Mouse (Mus musculus): ENCODE results near the gene Slit2. TPM values are rescaled to one million over a fixed set of nuclear protein-coding genes. Genes with fewer than 3 reads are reported as not detected.

Gene Slit2
- polyA plus RNA-seq, 1 experiment from 2014 or later = 20.3 TPM

GRCm38 (mm10) chr5:48122651-48123050 is 139.7 kb downstream of the Slit2 start:
- ATAC-seq (ENCODE audit: insufficient read depth, low FRiP score) = no peak
- no peaks in the 10 kb centered on the region for H3K9me3 ChIP-seq (replicated peaks; ENCODE audit: control insufficient read depth, low read length)

GRCm38 (mm10) chr5:48125770-48126423 is 143.0 kb downstream of the Slit2 start:
- H3K4me2 ChIP-seq (ENCODE audit: low read depth, low read length) = no peak overlapping the region
- no peak overlapping the region for H3K9ac ChIP-seq (ENCODE audit: low read length)
- ATAC-seq (ENCODE audit: insufficient read depth, low FRiP score) = no peak
- H3K9me3 ChIP-seq (replicated peaks; ENCODE audit: control insufficient read depth, low read length) = no peaks in the 10 kb centered on the region
- H3K27ac ChIP-seq (ENCODE audit: low read length) = no peak overlapping the region
- no peaks in the 10 kb centered on the region for H3K27me3 ChIP-seq (ENCODE audit: control insufficient read depth, insufficient read depth, low read length)
- WGBS = 66% methylated on average over 3 of the region's 3 CpGs
- H3K4me1 ChIP-seq (ENCODE audit: control insufficient read depth, insufficient read depth, low read length) = no peaks in the 10 kb centered on the region
- no peaks in the 10 kb centered on the region for H3K36me3 ChIP-seq (ENCODE audit: control insufficient read depth, insufficient read depth, low read length)
- no peak overlapping the region for H3K4me3 ChIP-seq (replicated peaks; ENCODE audit: low read length)

More at GRCm38 (mm10) chr5:48122651-48123050, 139.7 kb downstream of the Slit2 start:
- Histone ChIP-seq H3K4me2 (ENCODE audit: low read depth, low read length) (no peak overlapping the region), H3K9ac (ENCODE audit: low read length) (no peak overlapping the region), H3K27ac (ENCODE audit: low read length) (no peak overlapping the region), H3K36me3 (ENCODE audit: control insufficient read depth, insufficient read depth, low read length) (no peaks in the 10 kb centered on the region), H3K4me3 (replicated peaks; ENCODE audit: low read length) (no peak overlapping the region), H3K4me1 (ENCODE audit: control insufficient read depth, insufficient read depth, low read length) (no peaks in the 10 kb centered on the region), H3K27me3 (ENCODE audit: control insufficient read depth, insufficient read depth, low read length) (no peaks in the 10 kb centered on the region)
- 80% methylated on average over 5 of the region's 5 CpGs for WGBS

- Histone ChIP-seq H3K4me2 (ENCODE audit: low read depth, low read length) (no peak overlapping the region), H3K27me3 (ENCODE audit: control insufficient read depth, insufficient read depth, low read length) (no peaks in the 10 kb centered on the region), H3K27ac (ENCODE audit: low read length) (no peak overlapping the region), H3K9ac (ENCODE audit: low read length) (no peak overlapping the region), H3K36me3 (ENCODE audit: control insufficient read depth, insufficient read depth, low read length) (no peaks in the 10 kb centered on the region), H3K4me1 (ENCODE audit: control insufficient read depth, insufficient read depth, low read length) (no peaks in the 10 kb centered on the region), H3K4me3 (replicated peaks; ENCODE audit: low read length) (no peak overlapping the region), H3K9me3 (replicated peaks; ENCODE audit: control insufficient read depth, low read length) (no peaks in the 10 kb centered on the region)
- 82% methylated on average over 4 of the region's 4 CpGs for WGBS
- no peak for ATAC-seq (ENCODE audit: insufficient read depth, low FRiP score)
These were observed 147.0 kb downstream of the Slit2 start for GRCm38 (mm10) chr5:48129981-48130380.

GRCm38 (mm10) chr5:48136571-48136970 is 153.6 kb downstream of the Slit2 start:
- no peaks in the 10 kb centered on the region for H3K36me3 ChIP-seq (ENCODE audit: control insufficient read depth, insufficient read depth, low read length)
- no peaks in the 10 kb centered on the region for H3K4me1 ChIP-seq (ENCODE audit: control insufficient read depth, insufficient read depth, low read length)
- no peak overlapping the region for H3K27ac ChIP-seq (ENCODE audit: low read length)
- H3K27me3 ChIP-seq (ENCODE audit: control insufficient read depth, insufficient read depth, low read length) = no peaks in the 10 kb centered on the region
- H3K9me3 ChIP-seq (replicated peaks; ENCODE audit: control insufficient read depth, low read length) = no peaks in the 10 kb centered on the region
- ATAC-seq (ENCODE audit: insufficient read depth, low FRiP score) = no peak
- no peak overlapping the region for H3K9ac ChIP-seq (ENCODE audit: low read length)
- H3K4me3 ChIP-seq (replicated peaks; ENCODE audit: low read length) = no peak overlapping the region
- H3K4me2 ChIP-seq (ENCODE audit: low read depth, low read length) = no peak overlapping the region
- WGBS = 21% methylated on average over 3 of the region's 3 CpGs

GRCm38 (mm10) chr5:48138849-48139487 is 156.0 kb downstream of the Slit2 start:
- no peak overlapping the region for H3K27ac ChIP-seq (ENCODE audit: low read length)
- no peaks in the 10 kb centered on the region for H3K4me1 ChIP-seq (ENCODE audit: control insufficient read depth, insufficient read depth, low read length)
- no peak for ATAC-seq (ENCODE audit: insufficient read depth, low FRiP score)
- no peak overlapping the region for H3K4me3 ChIP-seq (replicated peaks; ENCODE audit: low read length)
- no peaks in the 10 kb centered on the region for H3K36me3 ChIP-seq (ENCODE audit: control insufficient read depth, insufficient read depth, low read length)
- H3K9ac ChIP-seq (ENCODE audit: low read length) = no peak overlapping the region
- no peak overlapping the region for H3K4me2 ChIP-seq (ENCODE audit: low read depth, low read length)
- no peaks in the 10 kb centered on the region for H3K27me3 ChIP-seq (ENCODE audit: control insufficient read depth, insufficient read depth, low read length)
- 30% methylated on average over 8 of the region's 8 CpGs for WGBS
- no peaks in the 10 kb centered on the region for H3K9me3 ChIP-seq (replicated peaks; ENCODE audit: control insufficient read depth, low read length)

- 65% methylated on average over 6 of the region's 6 CpGs for WGBS
- no peaks in the 10 kb centered on the region for H3K9me3 ChIP-seq (replicated peaks; ENCODE audit: control insufficient read depth, low read length)
- no peak overlapping the region for H3K4me3 ChIP-seq (replicated peaks; ENCODE audit: low read length)
- ATAC-seq (ENCODE audit: insufficient read depth, low FRiP score) = no peak
- H3K4me1 ChIP-seq (ENCODE audit: control insufficient read depth, insufficient read depth, low read length) = no peaks in the 10 kb centered on the region
- H3K27ac ChIP-seq (ENCODE audit: low read length) = no peak overlapping the region
- H3K4me2 ChIP-seq (ENCODE audit: low read depth, low read length) = no peak overlapping the region
- H3K27me3 ChIP-seq (ENCODE audit: control insufficient read depth, insufficient read depth, low read length) = no peaks in the 10 kb centered on the region
- H3K36me3 ChIP-seq (ENCODE audit: control insufficient read depth, insufficient read depth, low read length) = no peaks in the 10 kb centered on the region
- no peak overlapping the region for H3K9ac ChIP-seq (ENCODE audit: low read length)
These were observed 156.5 kb downstream of the Slit2 start for GRCm38 (mm10) chr5:48139488-48139862.

GRCm38 (mm10) chr5:48146082-48146481 is 163.1 kb downstream of the Slit2 start:
- H3K4me3 ChIP-seq (replicated peaks; ENCODE audit: low read length) = no peak overlapping the region
- no peaks in the 10 kb centered on the region for H3K4me1 ChIP-seq (ENCODE audit: control insufficient read depth, insufficient read depth, low read length)
- H3K4me2 ChIP-seq (ENCODE audit: low read depth, low read length) = no peak overlapping the region
- H3K9me3 ChIP-seq (replicated peaks; ENCODE audit: control insufficient read depth, low read length) = no peaks in the 10 kb centered on the region
- WGBS = 87% methylated on average over 2 of the region's 2 CpGs
- no peaks in the 10 kb centered on the region for H3K36me3 ChIP-seq (ENCODE audit: control insufficient read depth, insufficient read depth, low read length)
- H3K9ac ChIP-seq (ENCODE audit: low read length) = no peak overlapping the region
- no peak for ATAC-seq (ENCODE audit: insufficient read depth, low FRiP score)
- H3K27me3 ChIP-seq (ENCODE audit: control insufficient read depth, insufficient read depth, low read length) = no peaks in the 10 kb centered on the region
- no peak overlapping the region for H3K27ac ChIP-seq (ENCODE audit: low read length)

GRCm38 (mm10) chr5:48160829-48161228 is 177.9 kb downstream of the Slit2 start:
- H3K4me3 ChIP-seq (replicated peaks; ENCODE audit: low read length) = no peak overlapping the region
- no peaks in the 10 kb centered on the region for H3K9me3 ChIP-seq (replicated peaks; ENCODE audit: control insufficient read depth, low read length)
- no peaks in the 10 kb centered on the region for H3K27me3 ChIP-seq (ENCODE audit: control insufficient read depth, insufficient read depth, low read length)
- H3K4me2 ChIP-seq (ENCODE audit: low read depth, low read length) = no peak overlapping the region
- no peak overlapping the region for H3K27ac ChIP-seq (ENCODE audit: low read length)
- no peak overlapping the region for H3K9ac ChIP-seq (ENCODE audit: low read length)
- H3K36me3 ChIP-seq (ENCODE audit: control insufficient read depth, insufficient read depth, low read length) = no peaks in the 10 kb centered on the region
- no peaks in the 10 kb centered on the region for H3K4me1 ChIP-seq (ENCODE audit: control insufficient read depth, insufficient read depth, low read length)
- WGBS = 84% methylated on average over 3 of the region's 3 CpGs
- no peak for ATAC-seq (ENCODE audit: insufficient read depth, low FRiP score)

- no peak for ATAC-seq (ENCODE audit: insufficient read depth, low FRiP score)
- no peaks in the 10 kb centered on the region for H3K36me3 ChIP-seq (ENCODE audit: control insufficient read depth, insufficient read depth, low read length)
- no peak overlapping the region for H3K9ac ChIP-seq (ENCODE audit: low read length)
- no peak overlapping the region for H3K4me2 ChIP-seq (ENCODE audit: low read depth, low read length)
- no peaks in the 10 kb centered on the region; the same call in 1 of the 2 replicates for H3K4me1 ChIP-seq (ENCODE audit: control insufficient read depth, insufficient read depth, low read length)
- H3K27ac ChIP-seq (ENCODE audit: low read length) = no peak overlapping the region
- 48% methylated on average over 9 of the region's 9 CpGs for WGBS
- H3K27me3 ChIP-seq (ENCODE audit: control insufficient read depth, insufficient read depth, low read length) = no peaks in the 10 kb centered on the region
- H3K9me3 ChIP-seq (replicated peaks; ENCODE audit: control insufficient read depth, low read length) = no peaks in the 10 kb centered on the region
- H3K4me3 ChIP-seq (replicated peaks; ENCODE audit: low read length) = no peak overlapping the region
These were observed 198.8 kb downstream of the Slit2 start for GRCm38 (mm10) chr5:48181646-48182302.

Data from stomach, embryonic 16.5 days (tissue).